Mouse (Mus musculus) right cerebral cortex, postnatal 10 days (tissue): ENCODE measurements at regions not wholly inside any gene's neighbourhood (a gene's known extent, or its start where the extent isn't known, plus 50 kb on each side); places are given as distances from the start of the nearest gene placed in this dataset.

ENCODE experiments used
- DNase-seq, 2 experiments: peaks; one replicate each; pipeline ENCODE4 v3.0.0; 2021; ENCODE audit warnings: low spot score in 2 of 2

DNA sequence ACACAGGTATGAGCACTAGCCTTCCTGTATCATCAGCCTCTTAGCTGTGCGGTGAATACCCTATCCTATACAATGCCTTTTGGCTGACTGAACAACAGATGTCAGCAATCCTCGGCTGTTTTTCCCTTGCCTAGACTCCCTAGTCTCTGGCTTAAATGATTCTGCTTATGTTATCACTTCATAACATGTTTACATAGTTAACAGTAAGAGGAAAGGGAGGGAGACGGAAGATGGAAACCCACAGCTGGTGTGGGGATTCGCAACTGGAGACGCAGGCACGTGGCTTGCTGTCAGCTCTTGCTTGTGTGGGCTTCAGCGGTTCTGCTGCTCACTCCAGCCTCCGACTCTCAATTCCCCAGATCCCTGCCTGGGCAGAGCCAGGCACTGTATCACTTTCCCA, 367.2 kb downstream of the Cbln4 start:
- DNase-seq: peak; percentile 22 to 34

DNA sequence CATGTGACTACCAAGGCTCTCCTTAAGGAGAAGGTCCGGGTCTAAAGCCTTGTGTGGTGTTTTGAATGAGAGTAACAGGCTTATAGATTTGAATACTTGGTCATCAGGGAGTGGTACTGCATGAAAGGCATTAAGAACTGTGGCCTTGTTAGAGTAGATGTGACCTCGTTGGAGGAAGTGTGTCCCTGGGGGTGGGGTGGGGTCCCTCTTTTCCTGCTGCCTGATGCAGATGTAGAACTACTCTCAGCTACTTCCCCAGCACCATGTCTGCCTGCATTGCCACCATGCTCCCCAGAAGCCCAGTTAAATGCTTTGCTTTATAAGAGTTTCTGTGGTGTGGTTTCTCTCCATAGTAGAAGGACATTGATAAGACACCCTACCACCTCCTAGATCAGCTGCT, 367.9 kb downstream of the Cbln4 start:
- no peak for DNase-seq

DNA sequence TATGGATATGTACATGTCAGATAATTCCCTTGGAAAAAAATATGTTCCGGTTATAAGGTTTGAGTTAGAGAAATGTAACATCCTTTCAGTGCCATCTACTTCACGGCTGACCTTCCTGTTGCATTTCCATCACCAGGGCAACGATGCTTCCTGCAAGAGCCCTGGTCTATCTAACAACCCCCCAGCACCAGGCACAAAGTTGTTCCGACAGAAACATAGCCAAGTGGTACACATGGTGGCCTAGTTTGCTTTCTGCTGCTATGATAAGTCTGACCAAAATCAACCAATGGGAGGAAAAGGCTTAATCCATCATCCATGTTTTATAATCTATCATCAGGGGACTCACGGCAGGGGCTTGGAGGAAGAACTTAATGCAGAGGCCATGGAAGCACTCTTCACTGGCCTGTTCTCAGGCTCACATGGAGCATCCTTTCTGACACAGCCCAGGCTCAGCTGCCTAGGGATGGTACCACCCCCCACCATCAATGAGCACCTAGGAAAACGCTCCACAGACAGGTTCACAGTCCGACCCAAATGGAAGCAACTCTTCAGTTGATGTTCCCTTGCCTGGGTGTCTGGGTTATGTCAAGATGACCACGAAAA, 372.2 kb downstream of the Cbln4 start:
- no peak for DNase-seq

DNA sequence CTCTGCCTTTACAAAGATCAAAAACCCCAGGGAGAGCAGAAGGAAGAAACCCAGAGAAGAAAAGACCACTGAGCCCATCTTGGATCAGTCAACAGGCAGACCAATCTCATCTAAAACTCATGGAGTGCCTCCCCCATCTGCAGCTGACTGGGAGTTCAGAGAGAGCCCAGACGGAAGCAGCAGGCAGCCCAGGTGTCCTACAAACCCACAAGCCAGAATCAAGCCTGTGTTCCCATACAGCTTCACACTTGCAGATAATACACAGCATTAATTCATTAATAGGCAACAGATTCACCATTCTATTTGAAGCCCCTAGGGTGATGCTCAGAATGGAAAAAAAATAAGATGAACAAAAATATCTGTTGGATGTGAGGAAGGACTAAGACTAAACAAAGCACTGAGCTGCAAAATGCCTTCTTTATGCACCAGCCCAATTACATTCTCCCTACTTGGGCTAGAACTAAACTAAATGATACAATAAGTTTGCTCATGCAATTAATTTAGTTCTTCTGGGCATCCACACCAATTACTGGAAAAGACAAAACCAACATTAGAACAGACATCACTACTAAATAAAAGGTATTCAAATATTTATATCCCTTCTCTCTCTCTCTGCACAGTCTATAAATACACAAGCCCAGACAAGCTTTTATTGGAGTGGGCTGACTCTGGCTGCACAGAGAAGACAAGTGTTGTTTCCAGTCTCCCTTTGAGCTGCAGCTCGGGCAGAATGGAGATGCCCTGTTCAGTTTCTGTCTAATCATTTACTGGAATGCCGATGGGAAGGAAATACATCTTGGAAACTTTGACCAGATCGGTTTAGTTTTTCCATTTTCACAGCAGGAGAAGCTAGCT, 374.2 kb downstream of the Cbln4 start:
- DNase-seq: peak; percentile 42 to 43

DNA sequence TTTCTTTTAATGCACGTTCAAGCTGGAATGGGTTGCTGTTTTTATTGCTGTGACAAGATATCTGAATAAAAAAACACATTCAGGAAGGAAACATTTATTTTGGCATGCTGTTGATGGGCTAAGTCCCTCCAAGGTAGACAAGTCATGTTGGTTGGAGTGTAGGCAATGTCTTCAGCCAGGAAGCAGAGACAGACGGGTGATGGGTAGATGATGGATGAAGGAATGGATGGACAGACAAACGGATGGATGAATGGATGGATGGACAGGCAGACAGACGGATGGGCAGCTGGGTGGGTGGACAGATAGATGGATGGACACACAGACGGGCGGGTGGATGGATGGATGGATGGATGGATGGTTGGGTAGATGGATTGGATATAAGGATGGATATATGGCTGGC, 380.7 kb downstream of the Cbln4 start:
- DNase-seq: no peak

DNA sequence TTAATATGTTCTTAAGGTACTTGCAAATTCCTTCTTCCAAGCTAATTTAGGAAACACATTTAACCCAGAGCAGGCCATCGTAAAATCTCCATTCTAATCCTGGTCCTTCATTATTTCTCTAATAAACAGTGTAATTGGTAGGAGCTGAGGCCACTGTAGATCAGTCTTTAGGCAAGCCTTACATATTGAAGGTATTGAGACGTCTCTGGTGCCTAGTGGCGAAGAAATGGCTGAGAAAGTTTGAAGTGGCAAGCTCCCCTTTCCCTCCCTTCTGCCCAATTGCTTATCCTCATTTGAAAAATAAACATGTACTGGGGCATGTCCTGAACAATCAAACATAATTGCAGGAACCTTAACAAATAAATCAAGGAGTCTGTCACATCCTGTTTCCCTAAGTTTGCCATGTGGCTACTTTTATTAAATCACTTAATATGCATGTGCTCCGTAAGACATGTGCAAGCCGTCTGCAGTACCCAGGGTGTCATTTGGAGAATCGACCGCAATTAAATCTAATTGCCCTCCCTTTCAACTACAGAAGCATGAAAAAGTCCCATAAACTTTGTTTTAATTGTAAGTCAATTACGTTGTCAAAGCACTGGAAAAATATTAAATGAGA, 381.3 kb downstream of the Cbln4 start:
- DNase-seq: no peak

DNA sequence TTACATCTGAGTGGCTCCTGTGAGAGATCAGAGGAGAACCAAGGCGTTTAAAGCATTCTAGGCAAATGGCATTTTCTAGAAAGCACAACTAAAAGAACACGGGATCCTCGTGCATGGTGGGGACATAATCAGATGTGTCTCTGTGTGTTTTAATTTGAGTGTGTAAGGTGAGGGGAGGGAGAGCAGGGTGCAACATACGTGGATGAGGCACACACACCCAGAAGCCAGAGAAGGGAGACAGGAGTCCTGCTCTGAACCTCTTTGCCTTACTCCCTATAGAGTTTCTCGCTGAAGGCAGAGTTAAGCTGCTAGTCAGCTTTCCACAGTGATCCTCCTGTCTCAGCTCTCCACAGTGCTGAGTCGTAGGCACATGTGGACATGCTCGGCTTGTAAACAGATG, 386.1 kb downstream of the Cbln4 start:
- no peak for DNase-seq

DNA sequence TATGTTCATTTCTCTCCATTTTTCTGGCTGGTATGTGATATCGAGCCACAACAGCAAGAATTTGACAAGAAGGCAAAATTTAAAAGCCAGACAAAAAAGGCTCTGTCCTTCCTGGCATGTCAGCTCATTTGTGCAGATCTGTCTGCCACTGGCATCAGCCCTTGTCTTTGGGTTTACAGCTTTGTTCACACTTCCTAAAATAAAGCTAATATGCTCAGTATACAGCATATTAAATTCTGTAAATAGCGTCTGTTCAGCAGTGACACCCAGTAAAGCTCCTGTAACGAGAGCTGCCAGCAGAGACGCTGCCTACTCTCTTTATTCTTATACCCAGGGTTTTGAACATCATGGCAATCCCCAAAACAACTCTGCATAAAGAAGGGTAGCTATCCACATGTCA, 401.5 kb downstream of the Cbln4 start:
- no peak for DNase-seq

DNA sequence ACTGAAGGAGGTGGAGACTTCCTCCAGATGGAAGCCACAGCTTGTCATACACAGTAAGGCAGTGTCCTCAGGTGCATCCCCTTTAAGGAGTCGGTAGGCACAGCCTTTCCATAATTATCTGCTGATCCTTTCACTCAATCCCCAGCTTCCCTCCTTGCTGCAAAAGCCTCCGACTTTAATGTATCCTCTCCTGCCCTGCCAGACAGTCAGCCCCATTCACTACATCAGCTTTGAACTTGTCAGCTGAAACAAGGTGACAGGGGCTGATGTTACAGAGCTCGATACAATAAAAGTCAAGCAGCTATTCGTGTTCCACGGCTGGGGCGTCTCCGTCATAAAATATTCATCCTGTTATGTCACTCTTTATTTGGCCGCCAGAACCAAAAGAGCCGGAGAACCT, 402.8 kb downstream of the Cbln4 start:
- no peak for DNase-seq

DNA sequence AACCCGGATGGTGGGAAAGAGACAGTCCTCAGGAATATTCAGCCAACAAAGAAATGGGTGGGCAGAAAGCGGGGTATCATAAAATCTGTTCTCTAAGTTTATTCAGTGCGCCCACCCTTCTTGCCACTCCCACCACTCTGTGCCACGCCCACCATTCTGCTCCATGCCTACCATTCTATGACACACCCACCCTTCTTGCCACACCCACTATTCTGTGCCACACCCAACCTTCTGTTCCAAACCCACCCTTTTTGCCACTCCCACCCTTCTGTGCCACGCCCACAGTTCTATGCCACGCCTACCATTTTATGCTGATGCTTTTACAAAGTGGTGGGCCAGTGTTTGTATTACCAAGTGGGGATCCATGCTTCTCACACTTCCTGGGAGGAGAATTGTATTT, 404.3 kb downstream of the Cbln4 start:
- DNase-seq: no peak

DNA sequence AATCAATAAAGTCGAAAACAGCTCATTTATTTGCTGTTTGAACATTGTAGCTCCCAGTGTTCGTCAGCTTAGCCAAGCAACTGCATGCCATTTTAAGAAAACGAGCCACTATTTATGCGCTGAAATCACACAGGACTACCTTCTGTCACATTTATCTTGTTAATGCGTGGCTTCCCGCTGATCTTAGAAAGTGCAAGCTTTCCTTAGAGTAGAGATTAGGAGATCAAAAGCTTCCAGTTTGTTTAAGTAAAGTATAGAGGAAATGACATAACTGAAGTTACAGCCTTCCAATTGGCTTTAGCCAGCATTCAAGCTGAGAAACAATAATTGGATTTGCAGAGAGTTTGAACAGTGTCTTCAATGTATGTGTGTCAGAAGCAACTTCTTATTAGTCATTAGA, 406.4 kb downstream of the Cbln4 start:
- DNase-seq: no peak

DNA sequence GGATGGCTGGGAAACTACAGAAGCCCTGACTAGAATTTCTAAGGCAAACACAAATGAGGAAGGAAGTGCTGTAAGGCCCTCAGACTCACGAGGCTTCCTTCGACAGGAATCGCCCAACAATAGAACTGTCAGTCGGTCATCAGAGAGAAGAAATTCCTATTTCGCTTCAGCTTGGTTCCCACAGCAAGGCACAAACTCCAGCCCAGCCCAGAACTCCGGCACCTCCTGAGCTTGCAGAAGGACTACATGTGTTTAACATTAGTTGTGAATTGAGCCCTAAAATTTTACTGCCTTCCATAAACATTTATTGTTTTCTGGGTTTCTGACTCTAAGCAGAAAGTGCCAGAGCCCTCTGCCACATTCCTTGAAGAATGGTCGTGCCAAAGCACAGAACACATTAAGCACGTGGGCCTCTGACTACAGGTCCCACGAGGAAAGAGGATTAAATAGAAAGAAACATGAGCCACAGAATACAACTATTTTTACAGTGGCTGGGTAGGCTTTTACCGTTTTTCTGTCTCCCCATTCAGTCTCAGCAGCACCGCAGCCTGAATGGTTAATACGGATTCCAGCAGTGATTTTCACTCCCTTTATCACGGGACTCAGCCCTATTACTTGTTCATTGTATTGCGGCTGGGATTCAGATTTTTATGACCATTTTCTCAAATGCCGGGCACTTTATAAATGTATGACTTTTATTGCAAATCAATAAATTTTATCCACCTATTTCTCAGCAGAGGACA, 409.7 kb downstream of the Cbln4 start:
- no peak for DNase-seq

DNA sequence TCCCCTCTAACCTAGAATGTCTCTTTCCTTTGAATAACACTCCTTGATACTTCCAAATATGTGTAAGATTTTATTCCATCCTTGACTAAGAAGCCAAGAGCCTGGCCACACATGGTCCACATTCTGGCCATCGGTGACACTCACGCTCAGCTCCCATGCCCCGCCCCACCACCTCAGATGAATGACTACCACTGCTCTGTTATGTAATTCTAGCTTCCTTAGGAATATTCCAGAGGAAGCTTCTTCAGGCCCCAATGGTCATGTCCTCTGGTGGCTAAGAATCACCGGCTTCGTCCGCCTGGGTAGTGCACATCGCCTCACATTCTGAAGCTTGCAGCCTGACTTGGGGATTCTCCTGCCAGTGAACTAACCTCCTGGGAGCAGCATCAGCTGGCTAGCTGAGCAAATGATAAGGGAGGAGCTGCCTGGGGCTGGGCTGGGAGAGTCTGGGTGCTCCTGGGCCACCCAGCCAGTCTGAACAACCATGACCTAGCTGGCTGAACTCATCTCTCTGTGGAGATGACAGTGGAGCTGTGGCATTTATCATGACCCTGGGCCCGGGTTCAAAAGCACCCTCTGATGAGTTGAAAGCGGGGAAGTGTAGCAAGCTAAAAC, 413.1 kb downstream of the Cbln4 start:
- DNase-seq: no peak

DNA sequence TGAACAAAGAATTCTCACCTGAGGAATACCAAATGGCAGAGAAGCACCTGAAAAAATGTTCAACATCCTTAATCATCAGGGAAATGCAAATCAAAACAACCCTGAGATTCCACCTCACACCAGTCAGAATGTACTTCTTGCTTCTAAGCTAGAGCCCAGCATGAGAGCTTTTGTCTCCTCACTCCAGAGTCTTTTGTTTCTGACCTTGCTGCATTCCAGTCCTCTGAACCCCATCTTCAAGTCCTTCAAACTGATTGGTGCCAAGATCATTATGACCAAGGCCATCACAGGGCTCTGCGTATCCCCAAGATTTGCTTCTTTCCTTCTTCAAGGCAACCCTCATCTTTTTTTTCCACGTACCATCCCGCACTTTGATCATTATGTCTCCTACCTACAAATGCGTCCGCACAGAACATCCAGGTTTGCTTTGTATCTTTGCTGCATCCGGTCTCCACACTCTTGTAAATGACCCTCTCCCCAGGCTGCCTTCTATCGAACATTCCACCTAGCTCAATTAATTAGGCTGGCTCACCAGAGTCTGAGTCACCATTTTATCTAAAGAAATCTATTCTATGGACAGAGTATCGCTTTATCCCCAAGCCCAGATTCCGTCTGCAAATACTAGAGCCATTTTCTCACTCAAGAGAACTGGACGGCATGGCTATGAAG, 414.9 kb downstream of the Cbln4 start:
- DNase-seq: no peak

DNA sequence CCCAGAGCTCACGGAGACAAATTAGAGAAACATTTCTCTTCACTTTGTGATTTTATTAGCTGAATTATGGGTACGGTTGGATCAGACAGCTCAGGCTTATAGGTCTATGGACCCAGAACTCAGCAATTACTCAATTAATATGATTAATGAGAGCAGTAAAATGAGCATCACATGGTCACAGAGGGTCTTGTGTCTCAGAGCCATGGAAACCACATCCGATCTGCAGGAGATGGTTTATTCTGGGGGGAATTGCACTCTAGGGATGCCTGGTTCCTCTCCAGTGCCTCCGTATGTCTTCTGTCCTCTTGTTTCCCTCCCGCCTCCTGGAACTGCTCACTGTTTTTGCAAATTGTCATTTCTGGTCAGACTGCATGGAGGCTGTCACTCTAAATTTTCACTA, 422.6 kb downstream of the Cbln4 start:
- DNase-seq: no peak

DNA sequence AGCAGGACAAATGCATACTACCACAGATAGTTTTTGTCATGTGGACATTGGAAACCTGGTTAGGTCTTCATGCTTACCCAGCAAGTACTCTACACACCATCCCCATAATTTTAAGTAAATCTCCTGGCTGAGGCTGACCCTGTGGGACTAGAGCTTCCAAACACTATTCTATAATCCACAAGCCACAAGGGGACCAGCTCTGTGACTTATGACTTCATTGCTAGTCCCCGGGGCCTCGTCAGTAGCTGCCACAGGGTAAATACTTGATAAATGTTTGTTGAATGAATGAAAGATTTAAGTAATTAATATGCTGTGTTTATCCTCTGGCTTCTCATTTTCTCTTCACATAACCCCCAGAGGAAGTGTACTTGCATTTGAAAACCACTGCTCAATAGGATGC, 423.0 kb downstream of the Cbln4 start:
- no peak for DNase-seq

DNA sequence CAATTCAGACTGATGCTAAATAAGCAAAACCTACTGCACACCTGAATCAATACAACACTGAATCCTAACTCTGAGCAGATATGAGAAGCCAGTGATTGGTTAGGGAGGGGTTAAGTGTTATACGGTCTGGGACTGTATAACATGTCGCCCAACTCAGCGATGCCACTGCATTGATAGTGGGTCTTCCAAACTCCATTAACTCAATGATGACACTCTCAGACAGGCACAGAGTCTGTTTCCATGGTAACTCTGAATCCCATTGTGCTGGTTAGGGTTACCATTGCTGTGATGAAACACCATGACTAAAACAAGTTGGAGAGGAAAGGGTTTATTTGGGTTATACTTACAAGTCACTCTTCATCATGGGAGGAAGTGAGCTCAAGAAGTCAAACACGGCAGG, 424.5 kb downstream of the Cbln4 start:
- DNase-seq: no peak

DNA sequence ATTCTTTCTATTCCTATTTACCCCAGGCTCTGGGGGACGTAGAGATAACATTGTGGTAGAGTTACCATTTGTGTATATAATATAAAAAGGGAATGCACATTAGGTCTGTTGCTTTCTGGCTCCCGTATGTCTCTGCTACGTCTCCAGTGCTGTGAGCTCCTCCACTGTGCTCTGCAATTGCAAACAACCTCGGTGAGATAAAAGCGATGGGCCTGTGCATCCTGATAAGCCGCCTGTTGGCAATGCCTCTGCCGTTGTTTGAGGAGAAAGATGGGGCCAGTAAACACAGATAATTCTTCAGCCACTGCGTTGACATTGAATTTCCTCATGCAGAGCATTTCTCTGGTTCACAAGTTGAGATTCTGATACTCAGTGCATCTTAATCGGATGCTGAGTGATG, 424.9 kb downstream of the Cbln4 start:
- DNase-seq: no peak

DNA sequence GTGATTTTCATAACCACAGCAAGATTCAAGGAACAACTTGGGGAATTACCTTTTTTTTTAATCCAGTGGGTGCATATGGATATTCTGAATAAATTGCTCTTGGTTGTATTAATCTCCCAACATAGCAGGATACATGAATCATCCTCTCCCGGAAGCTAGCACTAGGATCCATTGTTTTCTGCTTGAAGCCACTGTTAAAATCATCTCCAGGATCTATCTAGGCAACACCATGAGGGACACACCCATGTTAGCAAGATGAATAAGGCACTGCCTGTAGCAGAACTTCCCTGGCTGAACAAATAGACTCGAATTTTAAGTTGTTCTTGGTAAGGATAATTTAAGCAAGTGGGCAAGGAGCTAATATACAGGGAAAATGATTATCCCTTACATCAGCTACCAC, 427.8 kb downstream of the Cbln4 start:
- no peak for DNase-seq

DNA sequence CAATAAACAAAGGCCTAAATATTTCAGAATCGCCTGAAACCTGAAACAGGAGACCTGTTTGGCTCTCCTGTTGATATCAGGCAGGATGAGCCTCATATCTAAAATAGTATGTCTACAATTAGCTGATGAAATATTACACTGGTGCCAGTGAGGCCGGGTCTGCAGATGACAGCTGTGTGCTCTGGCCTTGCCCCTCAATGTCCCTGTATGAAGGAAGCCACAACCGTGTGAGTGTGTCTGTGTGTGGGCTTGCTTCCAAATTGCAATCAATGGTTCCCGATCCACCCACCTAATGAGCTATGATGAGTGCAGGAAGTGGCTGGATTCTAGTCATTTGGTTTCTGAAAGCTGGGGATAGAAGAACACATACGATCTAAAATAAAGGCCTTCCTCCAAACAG, 438.2 kb downstream of the Cbln4 start:
- DNase-seq: no peak

DNA sequence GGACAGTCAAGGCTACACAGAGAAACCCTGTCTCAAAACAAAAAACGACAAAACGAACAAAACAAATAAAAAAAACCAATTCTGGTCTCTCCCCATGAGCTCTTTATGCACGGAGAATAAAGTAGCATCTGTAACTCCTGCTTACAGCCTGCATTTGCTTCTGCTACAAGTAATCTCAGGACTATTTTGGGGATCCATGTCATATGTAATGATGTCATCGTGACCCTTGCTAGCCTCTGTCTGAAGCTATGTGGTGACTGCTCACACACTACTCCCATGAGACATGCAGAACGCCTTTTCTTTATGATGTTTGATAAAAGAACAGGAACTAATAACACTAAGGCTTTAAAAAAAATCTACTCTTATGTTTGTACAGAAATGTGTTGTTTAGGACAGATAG, 448.0 kb downstream of the Cbln4 start:
- no peak for DNase-seq

DNA sequence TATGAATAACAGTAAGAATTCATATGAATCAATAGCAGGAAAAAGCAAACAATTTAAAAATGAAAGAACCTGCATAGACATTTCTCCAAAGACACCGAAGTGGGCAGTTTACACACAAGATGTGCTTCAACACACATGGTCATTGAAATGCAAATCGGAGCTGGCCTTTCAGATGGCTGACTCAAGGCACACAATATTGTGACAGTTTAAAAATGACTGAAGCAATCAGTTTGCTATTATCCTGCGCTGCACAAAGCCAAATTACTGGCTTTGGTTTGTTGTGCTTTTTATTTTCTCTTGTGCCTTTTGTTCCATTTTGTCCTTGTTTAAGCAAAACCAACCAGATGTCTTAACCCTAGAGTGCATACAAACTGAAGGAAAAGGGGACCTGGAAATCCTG, 449.4 kb downstream of the Cbln4 start:
- DNase-seq: no peak
